Mouse (Mus musculus) E14TG2a.4 (cell line): ENCODE results near the gene Aldh9a1.

Source experiments
- CTCF ChIP-seq: conservative IDR thresholded peaks from 2 replicates; pipeline ENCODE4 v1.5.1; 2014; ENCODE audit warnings: low read length
- NANOG ChIP-seq: IDR thresholded peaks from 2 replicates; pipeline ENCODE4 v1.6.1; 2014; ENCODE audit warnings: borderline replicate concordance, low read length, mixed read lengths

GRCm38 (mm10) chr1:167363322-167363721 lies 13.5 kb downstream of the Aldh9a1 start:
- TF ChIP-seq CTCF = no peak
- no peak for TF ChIP-seq NANOG
